Mouse (Mus musculus): Measurements from ENCODE around the gene Gm13090. TPM values are rescaled to one million over a fixed set of nuclear protein-coding genes. Genes with fewer than 3 reads are reported as not detected.
A peak's percentile ranks its signal among the peaks of the same experiment; 100 is the strongest.

Gm13090 gene
- polyA plus RNA-seq, 1 experiment from 2014 or later: not detected

- peaks cover 58% of the 10 kb centered on the region for H3K27me3 ChIP-seq (ENCODE audit: low read depth, poor library complexity, severe bottlenecking)
- H3K9me3 ChIP-seq (replicated peaks): no peaks in the 10 kb centered on the region; the same call in 1 of the 2 replicates
- no peak for DNase-seq (ENCODE audit: low spot score)
- H3K4me3 ChIP-seq: no peak overlapping the region
- peaks cover 4% of the 10 kb centered on the region; the same call in 1 of the 2 replicates for H3K36me3 ChIP-seq
- no peak overlapping the region for H3K27ac ChIP-seq
- H3K4me1 ChIP-seq: peaks cover 19% of the 10 kb centered on the region
- WGBS: 48% methylated on average over 10 of the region's 10 CpGs
Measured at GRCm38 (mm10) chr4:151106468-151106867, 17.1 kb downstream of the Gm13090 start.

- Histone ChIP-seq H3K27me3 (ENCODE audit: low read depth, poor library complexity, severe bottlenecking) (peaks cover 63% of the 10 kb centered on the region), H3K4me1 (peaks cover 19% of the 10 kb centered on the region), H3K9me3 (replicated peaks) (no peaks in the 10 kb centered on the region), H3K4me3 (peak overlapping the region; percentile 85), H3K27ac (peak overlapping the region; percentile 82), H3K36me3 (no peaks in the 10 kb centered on the region)
- DNase-seq (ENCODE audit: low spot score): peak; percentile 58
- 4% methylated on average over 60 of the region's 60 CpGs for WGBS
Measured at GRCm38 (mm10) chr4:151107131-151108001, 18.0 kb downstream of the Gm13090 start.

GRCm38 (mm10) chr4:151108028-151108771 is 18.8 kb downstream of the Gm13090 start:
- peak overlapping the region; percentile 85 for H3K4me3 ChIP-seq
- peak; percentile 93 for DNase-seq (ENCODE audit: low spot score)
- peaks cover 63% of the 10 kb centered on the region for H3K27me3 ChIP-seq (ENCODE audit: low read depth, poor library complexity, severe bottlenecking)
- peak overlapping the region; percentile 82 for H3K27ac ChIP-seq
- under 1% methylated on average over 101 of the region's 101 CpGs for WGBS
- H3K36me3 ChIP-seq: no peaks in the 10 kb centered on the region
- H3K4me1 ChIP-seq: peaks cover 19% of the 10 kb centered on the region
- no peaks in the 10 kb centered on the region for H3K9me3 ChIP-seq (replicated peaks)

GRCm38 (mm10) chr4:151108834-151109241 is 19.5 kb downstream of the Gm13090 start:
- Histone ChIP-seq H3K27ac (peak overlapping the region; percentile 82), H3K36me3 (no peaks in the 10 kb centered on the region), H3K4me1 (peaks cover 19% of the 10 kb centered on the region), H3K27me3 (ENCODE audit: low read depth, poor library complexity, severe bottlenecking) (peaks cover 63% of the 10 kb centered on the region), H3K4me3 (peak overlapping the region; percentile 85), H3K9me3 (replicated peaks) (no peaks in the 10 kb centered on the region)
- DNase-seq (ENCODE audit: low spot score): no peak
- WGBS: 5% methylated on average over 14 of the region's 20 CpGs

- no peak overlapping the region for H3K4me3 ChIP-seq
- H3K27me3 ChIP-seq (ENCODE audit: low read depth, poor library complexity, severe bottlenecking): peaks cover 55% of the 10 kb centered on the region
- DNase-seq (ENCODE audit: low spot score): no peak
- H3K9me3 ChIP-seq (replicated peaks): no peaks in the 10 kb centered on the region
- H3K27ac ChIP-seq: no peak overlapping the region
- H3K36me3 ChIP-seq: no peaks in the 10 kb centered on the region
- peaks cover 19% of the 10 kb centered on the region for H3K4me1 ChIP-seq
- 70% methylated on average over 8 of the region's 8 CpGs for WGBS
Measured at GRCm38 (mm10) chr4:151111226-151111625, 21.9 kb downstream of the Gm13090 start.

GRCm38 (mm10) chr4:151114574-151114973 is 25.2 kb downstream of the Gm13090 start:
- H3K27me3 ChIP-seq (ENCODE audit: low read depth, poor library complexity, severe bottlenecking): peaks cover 24% of the 10 kb centered on the region
- no peak for DNase-seq (ENCODE audit: low spot score)
- H3K27ac ChIP-seq: no peak overlapping the region
- WGBS: 90% methylated on average over 7 of the region's 7 CpGs
- peaks cover under 1% of the 10 kb centered on the region for H3K36me3 ChIP-seq
- 0 out of 2 replicates have a peak, but pooled peaks cover 1% of the 10 kb centered on the region for H3K4me1 ChIP-seq
- H3K4me3 ChIP-seq: no peak overlapping the region
- no peaks in the 10 kb centered on the region for H3K9me3 ChIP-seq (replicated peaks)

GRCm38 (mm10) chr4:151118883-151119282 is 29.5 kb downstream of the Gm13090 start:
- peaks cover 17% of the 10 kb centered on the region for H3K36me3 ChIP-seq
- no peak overlapping the region for H3K4me3 ChIP-seq
- no peaks in the 10 kb centered on the region for H3K4me1 ChIP-seq
- DNase-seq (ENCODE audit: low spot score): no peak
- 92% methylated on average over 3 of the region's 3 CpGs for WGBS
- no peak overlapping the region for H3K27ac ChIP-seq
- no peaks in the 10 kb centered on the region for H3K9me3 ChIP-seq (replicated peaks)
- no peaks in the 10 kb centered on the region for H3K27me3 ChIP-seq (ENCODE audit: low read depth, poor library complexity, severe bottlenecking)

GRCm38 (mm10) chr4:151127636-151128548 is 38.5 kb downstream of the Gm13090 start:
- Histone ChIP-seq H3K27ac (peak overlapping the region; percentile 99), H3K4me1 (peaks cover 36% of the 10 kb centered on the region), H3K36me3 (peaks cover 8% of the 10 kb centered on the region; the same call in 1 of the 2 replicates), H3K9me3 (replicated peaks) (no peaks in the 10 kb centered on the region), H3K27me3 (ENCODE audit: low read depth, poor library complexity, severe bottlenecking) (peaks cover 5% of the 10 kb centered on the region; the same call in 1 of the 2 replicates), H3K4me3 (peak overlapping the region; percentile 73)
- peak; percentile 61 for DNase-seq (ENCODE audit: low spot score)
- WGBS: 12% methylated on average over 9 of the region's 10 CpGs

GRCm38 (mm10) chr4:151128641-151129541 is 39.5 kb downstream of the Gm13090 start:
- Histone ChIP-seq H3K4me3 (peak overlapping the region; percentile 73), H3K27me3 (ENCODE audit: low read depth, poor library complexity, severe bottlenecking) (peaks cover 5% of the 10 kb centered on the region; the same call in 1 of the 2 replicates), H3K4me1 (peaks cover 36% of the 10 kb centered on the region), H3K9me3 (replicated peaks) (no peaks in the 10 kb centered on the region), H3K36me3 (peaks cover 8% of the 10 kb centered on the region; the same call in 1 of the 2 replicates), H3K27ac (peak overlapping the region; percentile 99)
- WGBS: under 1% methylated on average over 69 of the region's 69 CpGs
- peak; percentile 89 for DNase-seq (ENCODE audit: low spot score)

- WGBS: 74% methylated on average over 16 of the region's 16 CpGs
- no peaks in the 10 kb centered on the region for H3K9me3 ChIP-seq (replicated peaks)
- peaks cover 5% of the 10 kb centered on the region; the same call in 1 of the 2 replicates for H3K27me3 ChIP-seq (ENCODE audit: low read depth, poor library complexity, severe bottlenecking)
- H3K27ac ChIP-seq: peak overlapping the region; percentile 99
- H3K36me3 ChIP-seq: peaks cover 4% of the 10 kb centered on the region; the same call in 1 of the 2 replicates
- DNase-seq (ENCODE audit: low spot score): no peak
- peak overlapping the region; percentile 73 for H3K4me3 ChIP-seq
- H3K4me1 ChIP-seq: peaks cover 36% of the 10 kb centered on the region
Measured at GRCm38 (mm10) chr4:151129725-151130557, 40.6 kb downstream of the Gm13090 start.
